Mouse (Mus musculus) spleen, adult 2 months (tissue): Measurements from ENCODE around the gene Rnf19b.

Source experiments
- CTCF ChIP-seq: fragments of 200-500 bp; IDR thresholded peaks from 2 replicates; pipeline ENCODE4 v1.5.1; 2011; ENCODE audit warnings: mild to moderate bottlenecking, inconsistent platforms; ENCODE audit not compliant: insufficient read depth, insufficient read length, insufficient replicate concordance; ENCODE audit errors: extremely low read depth
- POLR2A ChIP-seq: fragments of 200-500 bp; IDR thresholded peaks from 2 replicates; pipeline ENCODE4 v1.6.1; 2011; ENCODE audit warnings: low read depth, low read length, inconsistent platforms

GRCm38 (mm10) chr4:129032963-129033951, 24.8 kb upstream of the Rnf19b start:
- TF ChIP-seq CTCF (no peak), POLR2A (no peak)
